Mouse (Mus musculus): ENCODE data around the gene Snph.

Snph gene

GRCm38 (mm10) chr2:151543063-151543895, 89.1 kb downstream of the Snph start:
- no peak for DNase-seq (ENCODE audit: low read depth, low spot score)

- peak; percentile 84 for DNase-seq (ENCODE audit: low read depth, low spot score)
Measured at GRCm38 (mm10) chr2:151542323-151543062, 89.9 kb downstream of the Snph start, which contains the start of gene Fkbp1a. Fkbp1a (plus strand) TSS chr2:151542483.

Data from retina, adult 2 months (tissue).